In the genomic region with DNA sequence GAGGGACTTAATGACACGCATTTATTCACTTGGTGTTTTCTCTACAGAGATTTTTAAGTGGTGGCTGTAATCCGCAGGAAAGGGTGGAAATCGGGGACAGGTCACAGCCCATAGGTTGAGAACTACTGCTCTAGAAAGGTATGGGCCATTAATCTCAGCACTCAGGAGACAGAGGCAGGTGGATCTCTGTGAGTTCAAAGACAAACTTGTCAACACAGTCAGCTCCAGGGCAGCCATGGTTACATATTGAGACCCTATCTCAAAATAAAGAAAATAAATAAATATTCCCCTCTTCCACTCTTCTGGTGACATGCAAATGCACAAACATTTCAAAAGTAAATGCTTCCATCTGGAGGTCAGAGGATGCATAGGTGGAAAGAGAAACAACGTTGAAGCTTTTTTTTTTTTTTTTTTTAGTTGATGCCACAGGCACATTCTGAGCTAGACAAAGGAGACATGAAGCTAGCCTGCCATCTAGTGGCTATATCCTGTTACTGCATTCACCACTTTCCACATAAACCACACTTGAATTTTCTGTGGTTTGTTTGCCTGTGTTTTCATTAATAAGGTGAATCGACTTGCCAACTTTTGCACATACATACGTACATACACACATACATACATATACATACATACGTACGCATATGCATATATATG, we compare ENCODE assay signal across 7 mouse cellular contexts. TPM values are rescaled to one million over a fixed set of nuclear protein-coding genes. Genes with fewer than 3 reads are reported as not detected.
DNase-seq lines count a peak whose midpoint lies in the region; ATAC-seq and TF ChIP-seq lines count a peak whose summit lies in the region.

No protein-coding gene starts in this region.

- no peaks in the 10 kb centered on the region for H3K36me3 ChIP-seq in liver, embryonic 16.5 days (ENCODE audit: control insufficient read depth, insufficient read depth)

- 34% methylated on average over 8 of the region's 8 CpGs for WGBS in liver, embryonic 16.5 days (ENCODE audit: insufficient replicate concordance)

- peak overlapping the region; percentile 44 for H3K4me2 ChIP-seq in liver, embryonic 16.5 days (ENCODE audit: low read depth, low read length)

- in situ Hi-C loops in Patski (cut with MboI; ENCODE audit: low pct_unique_long_range_greater_than_20kb), result loop anchor here (5.0 kb wide), 1 partner anchor 1164 kb away; a partner anchor contains a TSS

- POLR2A ChIA-PET in Patski (lab: Charles Lee), result interaction anchor here (0.6 to 1.0 kb wide), 4 partner anchors 110 to 1160 kb away, joined by 3 to 7 read pairs (median 4); no protein-coding TSS in a partner anchor

- H3K27me3 ChIP-seq in Patski, result peaks cover 57% of the 10 kb centered on the region
- H3K27me3 ChIP-seq in liver, embryonic 16.5 days (ENCODE audit: control insufficient read depth, insufficient read depth, low read depth, low read length), result no peaks in the 10 kb centered on the region

- H3K9me3 ChIP-seq in liver, embryonic 16.5 days (replicated peaks; ENCODE audit: control insufficient read depth, low read length), result no peaks in the 10 kb centered on the region

- TF ChIP-seq CTCF in Patski (IDR thresholded peaks at IDR 0.05), result peak; percentile 72

- CTCF ChIA-PET in Patski (lab: Charles Lee), result interaction anchor here (0.6 to 2.7 kb wide), 21 partner anchors 8 to 1292 kb away, joined by 3 to 13 read pairs (median 3); no protein-coding TSS in a partner anchor

- peak; percentile 35 for ATAC-seq in Patski
- ATAC-seq in inflammation-experienced regulatory T-cells, adult 6 months, result peak; percentile 48
- peak; percentile 45; the same call in 1 of the 2 replicates for ATAC-seq in liver, embryonic 16.5 days (ENCODE audit: low read depth)
- ATAC-seq in neutrophil, adult 5-6 weeks (ENCODE audit: extremely low read depth, insufficient number of reproducible peaks, low FRiP score, poor library complexity, severe bottlenecking), result peak; percentile 59; the same call in 1 of the 2 replicates

- DNase-seq in left cerebral cortex, adult 18-20 months (ENCODE audit: low spot score in 2 of 2), result peak; percentile 55 to 63
- no peak for DNase-seq in left cerebral cortex, adult 11 months (ENCODE audit: low spot score)
- DNase-seq in Patski (ENCODE audit: low read depth, low spot score), result no peak
- peak; percentile 85 for DNase-seq in embryo, embryonic 10.5 days (ENCODE audit: low spot score)

- H3K9ac ChIP-seq in liver, embryonic 16.5 days (ENCODE audit: low read depth, low read length), result no peak overlapping the region

- peaks cover 9% of the 10 kb centered on the region for H3K4me1 ChIP-seq in liver, embryonic 16.5 days (ENCODE audit: control insufficient read depth, low read depth, low read length)

- no peak overlapping the region for H3K27ac ChIP-seq in liver, embryonic 16.5 days (ENCODE audit: low read length)

- no peak overlapping the region for H3K4me3 ChIP-seq in liver, embryonic 16.5 days (ENCODE audit: low read depth, low read length)

RNA-seq across cellular contexts. Expression of a gene that starts 26.1 kb away (rescaled TPM):
- not detected for total RNA-seq in left cerebral cortex, adult 18-20 months (2021)
- not detected for polyA plus RNA-seq in Patski (2021)
- polyA plus RNA-seq in inflammation-experienced regulatory T-cells, adult 6 months (2017; shearing (Covaris generic)), result not detected
- polyA plus RNA-seq in liver, embryonic 16.5 days (2015; fragmentation: Nextera tagmentation; extraction: Ambion mirVana), result 0.40 and 0.53 TPM in 2 replicates
- not detected in 2 replicates for total RNA-seq in neutrophil, adult 5-6 weeks (2017)

RNA-seq across cellular contexts. Expression of a gene that starts 34.4 kb away (rescaled TPM):
- 1 to 10 TPM; 2.8 to 3.7 TPM for total RNA-seq in left cerebral cortex, adult 18-20 months (2021)
- polyA plus RNA-seq in Patski (2021), result 0.27 TPM
- polyA plus RNA-seq in inflammation-experienced regulatory T-cells, adult 6 months (2017; shearing (Covaris generic)), result under 1 TPM; 0.18 to 0.56 (median 0.46) TPM
- polyA plus RNA-seq in liver, embryonic 16.5 days (2015; fragmentation: Nextera tagmentation; extraction: Ambion mirVana), result 0.02 and 0.05 TPM in 2 replicates
- total RNA-seq in neutrophil, adult 5-6 weeks (2017), result not detected in 2 replicates

RNA-seq across cellular contexts. Expression of a gene that starts 45.1 kb away (rescaled TPM):
- total RNA-seq in left cerebral cortex, adult 18-20 months (2021), result 10 to 100 TPM; 56.8 to 67.2 TPM
- 143 TPM for polyA plus RNA-seq in Patski (2021)
- polyA plus RNA-seq in inflammation-experienced regulatory T-cells, adult 6 months (2017; shearing (Covaris generic)), result 100 to 1,000 TPM in 1 of 3 experiments, 10 to 100 TPM in 2; 48.2 to 133 (median 87.2) TPM
- 203 and 205 TPM in 2 replicates for polyA plus RNA-seq in liver, embryonic 16.5 days (2015; fragmentation: Nextera tagmentation; extraction: Ambion mirVana)
- 92.0 and 131 TPM in 2 replicates for total RNA-seq in neutrophil, adult 5-6 weeks (2017)

Comparison
In these comparisons a context has a peak if more than half of its experiments do, and no peak if none do; other contexts are left out.
1. DNase-seq: peak in left cerebral cortex, adult 18-20 months (2 of 2) and embryo, embryonic 10.5 days (single experiment); none in left cerebral cortex, adult 11 months (single experiment) and Patski (single experiment).
2. Peak in every context shown above with its lines, with median percentiles within 50 percentile points of each other: ATAC-seq.